Mouse (Mus musculus) embryo, embryonic 9.5 days (tissue): Measurements from ENCODE around the gene Pitpna.

Experiments used
- DNase-seq: peaks from one replicate; pipeline ENCODE4 v3.0.0-alpha.2; 2017; ENCODE audit errors: extremely low spot score

Pitpna gene

GRCm38 (mm10) chr11:75657841-75658240 is 69.9 kb downstream of the Pitpna start:
- DNase-seq = no peak

GRCm38 (mm10) chr11:75658311-75658710 is 70.4 kb downstream of the Pitpna start:
- no peak for DNase-seq

- DNase-seq = no peak
Observed at GRCm38 (mm10) chr11:75658996-75659750, 71.3 kb downstream of the Pitpna start.

- DNase-seq = no peak
Observed at GRCm38 (mm10) chr11:75660081-75660590, 72.2 kb downstream of the Pitpna start.

GRCm38 (mm10) chr11:75660941-75661800 is 73.3 kb downstream of the Pitpna start:
- no peak for DNase-seq

- no peak for DNase-seq
Observed at GRCm38 (mm10) chr11:75662131-75662530, 74.2 kb downstream of the Pitpna start.

- DNase-seq = no peak
Observed at GRCm38 (mm10) chr11:75666296-75666695, 78.4 kb downstream of the Pitpna start.

- no peak for DNase-seq
Observed at GRCm38 (mm10) chr11:75668621-75669020, 80.7 kb downstream of the Pitpna start.

GRCm38 (mm10) chr11:75669176-75669852 is 81.4 kb downstream of the Pitpna start:
- DNase-seq = no peak

GRCm38 (mm10) chr11:75669853-75670200 is 81.9 kb downstream of the Pitpna start:
- DNase-seq = no peak

- no peak for DNase-seq
Observed at GRCm38 (mm10) chr11:75671426-75672180, 83.7 kb downstream of the Pitpna start.

GRCm38 (mm10) chr11:75673411-75673810 is 85.5 kb downstream of the Pitpna start:
- DNase-seq = no peak

GRCm38 (mm10) chr11:75674875-75675274 is 87.0 kb downstream of the Pitpna start:
- DNase-seq = no peak

- no peak for DNase-seq
Observed at GRCm38 (mm10) chr11:75677881-75678746, 90.2 kb downstream of the Pitpna start.
